Mouse (Mus musculus) adrenal gland, postnatal 0 days (tissue): ENCODE data around the gene Olfr52. TPM values are rescaled to one million over a fixed set of nuclear protein-coding genes. Genes with fewer than 3 reads are reported as not detected.

Source experiments
- polyA plus RNA-seq: library from polyadenylated mRNA; unstranded; fragments of >200 nt; fragmentation: Nextera tagmentation; extraction: Ambion mirVana; gene quantifications from 2 replicates; pipeline ENCODE4 v1.2.1, GENCODE M21; 2015

The Olfr52 gene
- polyA plus RNA-seq, result not detected in 2 replicates

DNA sequence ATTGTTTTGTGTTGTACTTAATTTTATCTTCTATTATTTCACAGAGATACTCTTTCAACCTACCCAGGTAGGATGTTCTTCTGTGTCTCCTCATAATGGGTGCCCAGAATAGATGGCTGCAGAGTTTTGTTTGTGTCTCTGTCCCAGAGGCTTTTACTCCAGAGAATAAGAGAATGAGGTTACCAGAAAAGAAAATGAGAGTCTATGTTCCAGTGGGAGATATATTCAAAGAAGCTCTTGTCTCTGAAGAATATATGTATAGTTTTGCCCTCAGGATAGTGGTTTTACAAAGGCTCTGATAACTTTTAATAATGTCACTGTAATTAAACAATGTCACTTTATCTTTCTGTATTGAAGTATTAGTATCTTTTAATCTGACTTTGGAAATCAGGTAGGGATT, at the start of gene Olfr52:
Gene Olfr52 (minus strand): TSS at position 101 of the 400 bp plus-strand sequence.

DNA sequence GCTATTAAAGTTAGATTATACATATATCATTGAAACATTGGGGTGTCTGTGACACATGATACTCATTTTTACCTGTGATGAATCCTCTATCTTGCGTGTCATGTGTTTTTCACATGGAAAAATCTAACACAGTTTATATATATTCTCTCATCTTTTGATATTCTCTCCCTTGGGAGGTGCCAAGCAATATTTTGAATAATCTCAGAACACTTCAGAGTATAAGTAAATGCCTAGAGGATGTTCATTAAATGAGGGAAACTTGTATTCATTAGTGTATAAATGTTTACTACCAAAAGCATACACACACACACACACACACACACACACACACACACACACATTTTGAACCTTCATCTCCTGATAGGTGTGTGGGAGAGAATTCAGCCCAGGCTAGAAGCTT, 45.8 kb upstream of the Olfr52 start, which contains the start of gene Olfr1047:
Gene Olfr1047 (minus strand): TSS at position 101 of the 400 bp plus-strand sequence.

DNA sequence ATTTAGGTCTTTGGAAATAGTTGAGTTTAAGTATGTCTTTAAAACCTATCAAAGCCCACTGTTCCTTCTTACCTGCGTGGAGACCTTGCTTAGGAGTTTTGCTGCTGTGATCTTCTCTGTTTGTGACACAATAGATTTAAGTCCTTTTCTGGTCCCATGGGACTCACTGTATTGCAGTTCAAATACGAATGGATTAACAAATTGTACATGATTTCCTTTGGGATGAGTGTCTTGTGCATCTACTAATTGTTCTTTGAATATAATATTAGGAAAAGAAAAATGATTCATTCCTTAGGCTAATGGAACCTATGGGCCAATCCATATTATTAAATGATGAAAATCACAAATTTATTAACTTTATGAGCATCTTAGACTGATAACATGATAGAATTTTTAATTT, 33.7 kb upstream of the Olfr52 start, which contains the start of gene Olfr1046:
Gene Olfr1046 (minus strand): TSS at position 101 of the 400 bp plus-strand sequence.

DNA sequence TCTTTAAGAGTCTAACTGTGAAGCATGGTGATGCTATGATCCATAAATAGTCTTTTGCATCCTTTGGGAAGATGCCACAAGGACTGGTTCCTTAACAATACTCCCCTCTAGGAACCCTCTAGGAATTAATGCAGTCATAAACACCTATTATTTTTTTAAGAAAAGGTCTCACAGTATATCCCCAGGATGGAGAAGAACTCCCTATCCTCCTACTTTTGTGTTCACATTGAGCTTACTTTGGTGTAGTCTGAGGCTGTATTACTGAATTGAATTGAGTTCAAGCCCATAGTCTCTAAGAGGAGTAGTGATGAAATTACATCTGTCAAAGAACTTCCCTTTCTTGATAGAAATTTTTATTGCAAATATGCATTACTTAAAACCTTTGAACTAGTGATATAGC, 17.4 kb upstream of the Olfr52 start, which contains the start of gene Olfr1045:
Gene Olfr1045 (minus strand): TSS at position 101 of the 400 bp plus-strand sequence.

DNA sequence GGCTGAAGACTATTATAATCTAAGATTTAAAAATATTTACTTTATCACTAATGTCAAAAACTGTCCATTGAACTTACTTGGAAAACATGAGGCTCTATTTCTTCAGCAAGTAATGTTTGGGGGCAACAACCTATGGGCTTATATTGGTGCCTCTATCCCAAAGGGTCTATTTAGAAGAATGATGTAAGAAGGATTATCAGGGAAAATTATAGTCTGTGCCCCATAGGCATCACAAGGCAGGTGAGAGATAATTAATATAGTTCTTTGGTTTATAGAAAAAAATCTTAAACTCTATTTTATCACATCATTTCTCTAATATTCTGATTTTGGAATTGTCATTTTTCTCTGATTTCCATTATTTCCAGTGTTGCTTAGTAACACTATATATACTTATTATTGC, 7.8 kb downstream of the Olfr52 start, which contains the start of gene Olfr1044:
Gene Olfr1044 (minus strand): TSS at position 101 of the 400 bp plus-strand sequence.

DNA sequence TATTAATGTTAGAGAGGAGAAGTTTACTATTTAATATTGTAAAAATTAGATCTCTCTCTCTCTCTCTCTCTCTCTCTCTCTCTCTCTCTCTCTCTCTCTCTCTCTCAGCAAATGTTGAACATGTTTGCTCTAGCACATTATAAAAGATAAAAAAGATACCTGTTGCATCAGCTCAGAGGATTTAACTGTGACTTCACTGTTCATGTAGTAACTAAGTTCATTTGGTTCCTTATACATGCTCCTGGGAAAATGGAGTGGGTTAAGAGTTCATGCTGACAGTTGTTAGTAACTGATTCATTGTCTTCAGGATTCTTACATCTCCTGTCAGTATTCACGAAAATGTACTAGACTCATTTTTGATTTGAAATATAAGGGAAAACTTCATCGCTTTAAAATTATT, 18.1 kb downstream of the Olfr52 start, which contains the start of gene Olfr1043:
Gene Olfr1043 (minus strand): TSS at position 101 of the 400 bp plus-strand sequence.

DNA sequence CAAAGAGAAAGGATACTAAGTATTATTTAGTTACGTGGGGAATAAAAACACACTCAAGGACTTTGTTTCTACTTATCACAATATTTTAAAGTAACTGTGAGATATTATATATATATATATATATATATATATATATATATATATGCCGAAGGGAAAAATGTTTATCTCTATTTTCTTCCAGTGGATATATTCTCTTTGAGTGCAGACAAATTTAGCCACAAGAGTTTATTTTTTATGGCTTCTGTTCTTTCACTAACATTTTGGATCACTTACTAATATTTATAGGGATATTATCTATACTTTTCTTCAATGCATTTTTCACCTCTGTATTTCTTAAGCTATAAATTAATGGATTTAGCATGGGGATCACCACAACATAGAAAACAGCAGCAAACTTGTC, 23.7 kb downstream of the Olfr52 start, which contains the start of gene Olfr1042:
Gene Olfr1042 (minus strand): TSS at position 101 of the 400 bp plus-strand sequence.

DNA sequence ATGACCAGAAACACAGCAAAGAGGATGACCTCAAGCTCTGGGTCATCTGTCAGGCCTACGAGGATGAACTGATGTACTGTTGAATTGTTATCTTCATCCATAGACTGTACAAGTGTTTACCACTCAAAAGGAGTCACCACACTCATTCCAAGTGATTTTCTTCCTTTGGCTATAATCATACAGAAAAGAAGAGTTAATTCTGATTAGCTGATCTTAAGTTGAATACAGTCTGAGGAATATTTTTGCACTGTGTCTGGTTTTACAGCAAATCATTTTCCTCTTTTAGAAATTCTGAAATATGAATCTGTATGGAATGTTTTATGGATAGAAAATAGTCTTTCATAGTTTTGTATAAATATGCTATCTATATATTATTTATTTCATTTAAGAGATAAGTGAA, 38.9 kb downstream of the Olfr52 start, which contains the start of gene Olfr1040:
Gene Olfr1040 (minus strand): TSS at position 101 of the 400 bp plus-strand sequence.

DNA sequence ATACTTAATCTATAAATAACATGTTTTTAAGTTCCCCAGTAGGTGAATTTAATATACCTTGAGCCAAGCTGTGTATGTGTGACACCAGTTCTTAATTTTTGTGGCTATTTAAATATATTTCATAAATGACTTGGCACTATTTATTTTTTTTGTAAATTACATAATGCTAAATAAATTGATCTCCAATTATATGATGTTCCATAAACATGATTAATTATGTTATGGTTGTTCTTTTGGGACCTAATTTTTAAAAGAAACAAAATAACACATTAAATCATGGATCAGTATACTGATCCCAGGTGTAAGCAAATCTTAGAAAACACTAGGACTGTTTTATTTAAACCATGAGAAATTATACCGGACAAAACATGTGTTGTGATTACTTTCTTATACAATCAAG, 49.7 kb downstream of the Olfr52 start, which contains the start of gene Olfr1039:
Gene Olfr1039 (minus strand): TSS at position 101 of the 400 bp plus-strand sequence.

Other genes with a start within 250 kb of the Olfr52 start
- gene Olfr1028, start 235.2 kb downstream of the Olfr52 start, polyA plus RNA-seq, result not detected in 2 replicates
- not detected in 2 replicates for gene Olfr1029, start 211.8 kb downstream of the Olfr52 start, polyA plus RNA-seq
- gene Olfr1030, start 206.4 kb downstream of the Olfr52 start, polyA plus RNA-seq, result not detected in 2 replicates
- not detected in 2 replicates for gene Olfr1031, start 195.4 kb downstream of the Olfr52 start, polyA plus RNA-seq
- gene Olfr1032, start 180.1 kb downstream of the Olfr52 start, polyA plus RNA-seq, result not detected in 2 replicates
- gene Olfr1033, start 165.1 kb downstream of the Olfr52 start, polyA plus RNA-seq, result 6.6 and 7.4 TPM in 2 replicates
- 0.05 and 0.08 TPM in 2 replicates for gene Olfr1034, start 139.8 kb downstream of the Olfr52 start, polyA plus RNA-seq
- gene Olfr1036, start 111.7 kb downstream of the Olfr52 start, polyA plus RNA-seq, result not detected in 2 replicates
- gene Olfr1037, start 98.3 kb downstream of the Olfr52 start, polyA plus RNA-seq, result not detected in 2 replicates
- not detected in 2 replicates for gene Olfr1039, start 49.8 kb downstream of the Olfr52 start, polyA plus RNA-seq
- not detected in 2 replicates for gene Olfr1040, start 39.0 kb downstream of the Olfr52 start, polyA plus RNA-seq
- gene Olfr1042, start 23.8 kb downstream of the Olfr52 start, polyA plus RNA-seq, result 0.08 TPM in 1 of 2 replicates, not detected in the other
- not detected in 2 replicates for gene Olfr1043, start 18.2 kb downstream of the Olfr52 start, polyA plus RNA-seq
- gene Olfr1044, start 7.9 kb downstream of the Olfr52 start, polyA plus RNA-seq, result not detected in 2 replicates
- gene Olfr1045, start 17.3 kb upstream of the Olfr52 start, polyA plus RNA-seq, result not detected in 2 replicates
- not detected in 2 replicates for gene Olfr1046, start 33.6 kb upstream of the Olfr52 start, polyA plus RNA-seq
- not detected in 2 replicates for gene Olfr1047, start 45.7 kb upstream of the Olfr52 start, polyA plus RNA-seq
- not detected in 2 replicates for gene Olfr1048, start 54.6 kb upstream of the Olfr52 start, polyA plus RNA-seq
- gene Olfr1049, start 72.6 kb upstream of the Olfr52 start, polyA plus RNA-seq, result not detected in 2 replicates
- gene Olfr1051, start 93.4 kb upstream of the Olfr52 start, polyA plus RNA-seq, result not detected in 2 replicates
- gene Olfr1052, start 106.8 kb upstream of the Olfr52 start, polyA plus RNA-seq, result not detected in 2 replicates
- gene Olfr1053, start 129.6 kb upstream of the Olfr52 start, polyA plus RNA-seq, result not detected in 2 replicates
- not detected in 2 replicates for gene Olfr1054, start 149.8 kb upstream of the Olfr52 start, polyA plus RNA-seq
- not detected in 2 replicates for gene Olfr1055, start 164.6 kb upstream of the Olfr52 start, polyA plus RNA-seq
- gene Olfr1056, start 176.8 kb upstream of the Olfr52 start, polyA plus RNA-seq, result not detected in 2 replicates
- gene Olfr1057, start 192.7 kb upstream of the Olfr52 start, polyA plus RNA-seq, result not detected in 2 replicates
- gene Olfr1058, start 202.9 kb upstream of the Olfr52 start, polyA plus RNA-seq, result not detected in 2 replicates
- not detected in 2 replicates for gene Olfr1061, start 228.4 kb upstream of the Olfr52 start, polyA plus RNA-seq
- gene Olfr1062, start 241.1 kb upstream of the Olfr52 start, polyA plus RNA-seq, result not detected in 2 replicates